Mouse (Mus musculus): Measurements from ENCODE around the gene Kif19a.

Kif19a gene

GRCm38 (mm10) chr11:114780076-114780475 is 14.9 kb downstream of the Kif19a start:
- no peak for DNase-seq (ENCODE audit: low read depth)

- no peak for DNase-seq (ENCODE audit: low read depth)
These were observed 20.7 kb downstream of the Kif19a start for GRCm38 (mm10) chr11:114785892-114786291.

- DNase-seq (ENCODE audit: low read depth), result no peak
These were observed 21.1 kb downstream of the Kif19a start for GRCm38 (mm10) chr11:114786326-114786725.

- DNase-seq (ENCODE audit: low read depth), result no peak
These were observed 22.4 kb downstream of the Kif19a start for GRCm38 (mm10) chr11:114787611-114788010.

DNA sequence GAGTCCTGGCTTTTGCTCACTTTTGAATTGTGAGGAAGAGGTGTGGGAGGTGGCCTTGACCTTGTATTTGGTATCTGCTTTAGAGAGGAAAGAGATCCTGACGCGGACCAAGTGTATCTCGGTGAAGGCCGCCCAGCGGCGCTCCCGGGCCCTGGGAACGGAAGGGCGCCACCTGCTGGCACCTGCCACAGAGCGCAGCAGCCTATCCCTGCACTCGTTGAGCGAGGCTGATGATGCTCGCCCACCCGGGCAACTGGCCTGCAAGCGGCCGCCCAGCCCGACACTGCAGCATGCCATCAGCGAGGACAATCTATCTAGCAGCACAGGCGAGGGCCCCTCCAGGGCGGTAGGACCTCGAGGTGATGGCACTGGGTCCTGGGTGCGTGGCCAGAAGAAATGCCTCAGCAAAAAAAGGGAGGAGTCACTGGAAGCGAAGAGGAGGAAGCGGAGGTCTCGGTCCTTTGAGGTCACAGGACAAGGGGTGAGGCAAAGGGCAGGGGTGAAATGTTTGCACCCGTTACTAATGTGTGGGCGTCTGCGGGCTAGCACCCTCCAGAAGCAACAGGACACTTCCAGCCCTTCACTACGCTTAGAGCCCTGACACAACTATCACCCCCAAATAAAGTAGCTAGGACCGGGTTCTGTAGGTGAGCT is 24.0 kb downstream of the Kif19a start:
- DNase-seq (ENCODE audit: low read depth), result no peak

DNA sequence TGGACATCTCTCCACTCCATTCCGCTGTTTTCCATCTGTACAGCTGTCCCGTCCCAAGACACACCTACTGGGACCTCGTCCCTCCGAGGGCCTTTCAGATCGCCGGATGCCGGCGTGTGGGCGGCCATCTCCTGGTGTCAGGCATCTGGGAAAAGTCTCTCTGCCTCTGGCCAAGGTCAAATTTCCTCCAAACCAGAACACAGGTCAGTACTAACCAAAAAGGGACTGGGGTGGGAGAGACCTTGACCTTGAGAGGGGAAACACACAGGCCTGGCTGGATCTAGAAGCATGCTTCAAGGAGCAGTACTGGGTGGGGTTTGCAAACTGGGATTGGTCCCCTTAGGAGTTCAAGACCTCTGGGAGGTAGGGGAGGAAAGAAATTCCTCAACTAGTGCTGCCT is 24.5 kb downstream of the Kif19a start:
- DNase-seq (ENCODE audit: low read depth), result no peak

DNA sequence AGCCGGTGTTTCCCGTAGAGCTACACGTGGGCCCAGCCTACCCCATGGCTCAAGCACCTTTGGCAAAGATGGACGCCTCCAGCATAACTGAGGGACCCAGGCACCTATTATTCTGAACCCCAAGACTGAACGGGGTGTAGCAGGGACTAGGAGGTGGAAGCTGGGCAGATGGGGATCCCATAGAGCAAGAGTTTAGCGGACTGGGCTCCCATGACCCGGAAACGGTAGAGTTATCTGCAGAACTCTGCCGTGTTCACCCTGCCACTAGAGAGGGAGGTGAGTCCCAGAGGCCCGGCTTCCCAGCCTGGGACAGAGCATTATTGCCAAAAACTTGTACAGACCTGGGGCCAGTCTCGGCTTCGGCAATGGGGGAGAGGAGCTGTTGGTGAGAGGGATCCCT is 25.0 kb downstream of the Kif19a start:
- DNase-seq (ENCODE audit: low read depth), result no peak

- DNase-seq (ENCODE audit: low read depth), result no peak
These were observed 25.7 kb downstream of the Kif19a start for GRCm38 (mm10) chr11:114790841-114791240.

GRCm38 (mm10) chr11:114791351-114791889 is 26.2 kb downstream of the Kif19a start:
- DNase-seq (ENCODE audit: low read depth), result no peak

- DNase-seq (ENCODE audit: low read depth), result no peak
These were observed 26.8 kb downstream of the Kif19a start for GRCm38 (mm10) chr11:114791891-114792411.

GRCm38 (mm10) chr11:114792931-114793494 is 27.8 kb downstream of the Kif19a start:
- no peak for DNase-seq (ENCODE audit: low read depth)

- no peak for DNase-seq (ENCODE audit: low read depth)
These were observed 28.8 kb downstream of the Kif19a start for GRCm38 (mm10) chr11:114793868-114794545.

DNA sequence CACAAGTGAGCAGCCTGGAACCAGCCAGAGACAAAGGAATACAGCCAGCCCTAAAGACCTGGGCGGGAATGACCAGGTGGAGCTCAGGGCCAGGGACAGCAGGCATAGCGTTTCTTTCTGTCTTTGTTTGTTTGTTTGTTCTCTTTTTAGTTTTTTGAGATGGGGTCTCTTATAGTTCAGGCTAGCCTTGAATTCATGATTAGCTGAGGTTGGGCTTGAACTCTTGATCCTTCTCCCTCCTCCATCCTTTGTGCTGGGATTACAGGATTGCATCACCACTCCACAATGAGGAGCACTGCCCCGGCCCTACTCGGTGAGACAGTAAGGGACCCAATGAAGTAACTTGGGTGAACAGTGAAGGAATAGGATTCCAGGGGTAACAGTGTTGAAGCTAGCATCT is 29.5 kb downstream of the Kif19a start:
- DNase-seq (ENCODE audit: low read depth), result no peak

DNA sequence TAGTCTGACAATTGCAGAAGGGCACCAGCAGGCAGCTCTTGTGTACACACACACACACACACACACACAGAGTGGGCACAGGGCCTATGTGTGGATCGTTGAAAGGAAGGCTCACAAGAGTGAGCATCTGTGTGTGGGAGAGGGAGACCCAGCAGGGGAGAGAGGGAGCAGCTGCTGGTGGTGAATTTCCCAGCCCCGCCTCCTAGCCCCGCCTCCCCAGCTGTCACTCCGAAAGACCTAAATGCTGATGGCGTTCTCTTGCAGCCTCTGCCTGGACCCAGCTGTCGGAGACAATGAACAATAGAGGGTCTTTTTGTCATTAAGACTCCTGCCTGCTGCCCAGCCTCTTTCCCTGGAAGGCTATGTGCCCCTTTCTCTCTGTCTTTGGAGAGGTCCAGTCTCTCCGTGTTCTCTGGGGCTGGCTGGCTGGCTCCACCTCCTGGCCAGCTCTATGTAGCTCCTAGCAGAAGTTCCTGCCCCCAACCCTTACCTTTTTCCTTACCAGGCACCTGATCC is 30.1 kb downstream of the Kif19a start:
- DNase-seq (ENCODE audit: low read depth), result no peak

DNA sequence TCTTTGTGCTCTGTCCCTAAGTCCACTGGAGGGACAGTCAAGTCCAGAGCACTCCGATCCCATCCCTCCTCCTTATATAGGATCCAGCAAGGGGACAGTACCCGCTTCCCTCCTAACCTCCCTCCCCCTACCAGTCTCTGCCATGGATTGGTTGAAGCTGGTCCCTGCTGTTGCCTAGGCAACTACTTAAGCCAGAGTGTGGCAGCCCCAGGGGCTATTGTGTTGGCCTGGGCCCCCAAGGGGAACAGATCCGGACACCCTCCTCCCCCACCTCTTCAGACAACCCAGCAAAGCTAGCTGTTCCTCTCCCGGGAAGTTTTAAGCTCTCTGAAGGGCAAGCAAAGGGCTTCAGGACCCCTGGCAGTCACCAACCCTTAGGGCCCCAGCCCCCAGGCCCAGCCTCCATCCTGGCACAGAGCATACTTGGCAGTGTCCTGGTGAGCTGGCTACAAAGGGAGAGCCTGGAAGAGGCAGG is 30.7 kb downstream of the Kif19a start, which contains the start of gene Btbd17:
Btbd17 (minus strand) TSS at position 98 of the 475 bp plus-strand sequence.
- DNase-seq (ENCODE audit: low read depth), result no peak

- no peak for DNase-seq (ENCODE audit: low read depth)
These were observed 32.0 kb downstream of the Kif19a start for GRCm38 (mm10) chr11:114797176-114797575.

DNA sequence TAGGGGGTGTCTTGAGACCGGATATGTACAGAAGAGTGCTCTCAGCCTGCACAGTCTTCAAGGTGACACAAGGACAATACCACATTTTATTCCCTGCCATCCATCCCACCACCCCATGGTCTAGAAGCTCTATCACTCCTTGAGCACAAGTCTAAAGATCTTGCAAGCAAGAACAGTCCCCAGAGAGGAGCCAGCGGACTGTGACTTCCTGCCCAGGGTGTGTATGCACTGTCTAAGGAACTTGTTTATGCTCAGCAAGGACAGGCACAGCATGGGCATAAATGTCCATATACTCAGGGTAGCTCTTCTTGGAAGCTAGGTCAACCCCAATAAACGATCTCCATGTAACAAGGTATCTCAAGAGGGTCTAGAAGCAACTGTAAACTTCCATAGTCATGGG is 32.8 kb downstream of the Kif19a start:
- DNase-seq (ENCODE audit: low read depth), result no peak

- DNase-seq (ENCODE audit: low read depth), result no peak
These were observed 33.4 kb downstream of the Kif19a start, which contains the start of gene Gpr142 for GRCm38 (mm10) chr11:114798624-114799023. Gpr142 (plus strand) TSS chr11:114798924.

DNA sequence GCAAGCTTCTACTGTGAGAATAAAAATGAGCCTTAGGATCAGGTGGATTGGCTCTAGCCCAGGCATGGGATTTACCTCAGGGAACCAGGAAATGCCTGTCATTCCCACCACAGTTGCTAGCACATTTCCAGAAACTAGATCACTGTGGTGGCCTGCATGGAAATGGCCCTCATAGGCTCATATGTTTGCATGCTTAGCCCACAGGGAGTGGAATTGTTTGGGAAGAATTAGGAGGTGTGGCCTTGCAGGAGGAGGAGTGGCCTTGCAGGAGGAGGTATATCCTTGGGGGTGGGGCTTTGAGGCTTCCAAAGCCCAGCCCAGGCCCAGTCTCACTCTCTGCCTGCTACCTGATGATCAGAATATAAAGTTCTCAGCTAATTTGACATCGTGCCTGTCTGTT is 36.7 kb downstream of the Kif19a start:
- DNase-seq (ENCODE audit: low read depth), result no peak

GRCm38 (mm10) chr11:114802540-114803267 is 37.5 kb downstream of the Kif19a start:
- DNase-seq (ENCODE audit: low read depth), result no peak

DNA sequence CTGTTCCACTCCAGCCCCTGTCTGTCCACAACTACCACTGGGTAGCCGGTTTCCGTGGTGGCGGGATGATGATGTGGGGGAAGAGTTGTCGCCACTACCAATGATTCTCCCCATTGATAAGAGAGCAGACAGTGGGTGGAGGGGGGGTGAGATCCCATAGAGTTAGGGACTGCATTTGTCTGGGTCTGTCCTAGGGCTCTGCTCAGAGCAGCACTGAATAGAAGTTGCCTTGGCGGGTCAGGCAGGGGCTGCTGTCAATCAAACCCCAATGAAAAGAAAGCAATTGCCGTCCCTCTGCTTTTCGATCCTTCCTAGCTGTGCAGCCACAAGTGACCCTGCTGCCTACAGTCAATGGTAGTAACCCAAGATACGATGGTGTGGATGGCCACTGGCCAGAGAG is 38.8 kb downstream of the Kif19a start:
- DNase-seq (ENCODE audit: low read depth), result no peak

DNA sequence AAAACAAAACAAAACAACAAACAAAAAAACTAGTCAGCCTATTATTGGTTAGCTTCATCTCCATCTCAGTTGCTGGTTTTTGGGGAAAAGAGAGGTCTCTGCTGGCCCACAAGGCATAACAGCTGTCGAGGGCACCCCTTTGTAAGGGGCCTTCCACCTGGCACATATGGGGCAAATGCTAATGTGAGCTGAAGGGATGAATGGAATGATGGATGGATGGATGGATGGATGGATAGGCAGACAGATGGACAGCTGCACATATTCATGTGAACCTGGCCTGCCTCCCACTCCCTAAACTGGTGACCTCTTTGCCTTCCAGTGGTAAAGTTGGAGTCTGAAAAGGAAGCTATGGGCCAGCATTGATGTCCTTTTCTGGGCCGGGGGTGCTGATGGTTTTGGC is 41.8 kb downstream of the Kif19a start:
- no peak for DNase-seq (ENCODE audit: low read depth)
